Mouse (Mus musculus): Measurements from ENCODE around the gene Coasy.
"Not testable (repeated sequence)": the region's sequence is repeated elsewhere in the genome, so short reads cannot be mapped to it uniquely, and the experiment has no call there.

Coasy gene

DNA sequence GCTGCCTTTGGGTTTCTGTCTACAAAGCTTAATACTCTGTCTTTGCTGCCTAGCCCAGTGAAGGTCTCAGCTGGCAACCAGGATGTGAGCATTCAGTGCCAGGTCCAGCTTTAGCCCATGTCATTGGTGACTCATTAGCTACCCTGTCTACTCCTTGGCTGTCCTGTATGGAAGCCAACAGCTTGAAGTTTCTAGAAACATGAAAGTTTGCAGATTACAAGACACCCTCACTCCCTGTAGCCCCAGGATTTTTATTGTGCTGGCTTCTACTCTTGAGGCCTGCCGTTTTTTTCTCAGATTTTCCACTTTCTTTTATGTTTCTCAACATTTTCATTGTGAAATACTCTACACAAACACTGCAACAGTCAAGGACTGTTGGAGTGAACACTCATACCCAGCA is 7.6 kb downstream of the Coasy start:
- no peak for DNase-seq

DNA sequence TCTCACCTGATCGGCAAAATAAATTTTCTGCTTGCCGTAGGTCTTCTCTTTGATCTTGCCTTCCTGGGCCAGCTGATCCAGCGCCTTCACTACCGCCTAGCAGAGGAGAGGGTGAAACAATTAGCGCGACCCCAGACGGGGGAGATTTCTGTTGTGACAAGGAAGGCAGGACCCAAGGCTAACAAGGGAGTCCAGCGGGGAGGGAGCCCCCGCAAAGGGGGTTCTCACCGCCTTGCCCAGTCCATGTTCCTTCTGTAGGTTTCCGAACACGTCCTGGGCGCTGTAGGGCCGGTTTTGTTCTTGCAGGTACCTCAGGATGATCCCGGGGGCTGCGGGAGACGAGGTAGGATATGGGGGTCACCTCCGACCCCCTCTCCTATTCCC is 12.6 kb downstream of the Coasy start:
- DNase-seq: no peak

DNA sequence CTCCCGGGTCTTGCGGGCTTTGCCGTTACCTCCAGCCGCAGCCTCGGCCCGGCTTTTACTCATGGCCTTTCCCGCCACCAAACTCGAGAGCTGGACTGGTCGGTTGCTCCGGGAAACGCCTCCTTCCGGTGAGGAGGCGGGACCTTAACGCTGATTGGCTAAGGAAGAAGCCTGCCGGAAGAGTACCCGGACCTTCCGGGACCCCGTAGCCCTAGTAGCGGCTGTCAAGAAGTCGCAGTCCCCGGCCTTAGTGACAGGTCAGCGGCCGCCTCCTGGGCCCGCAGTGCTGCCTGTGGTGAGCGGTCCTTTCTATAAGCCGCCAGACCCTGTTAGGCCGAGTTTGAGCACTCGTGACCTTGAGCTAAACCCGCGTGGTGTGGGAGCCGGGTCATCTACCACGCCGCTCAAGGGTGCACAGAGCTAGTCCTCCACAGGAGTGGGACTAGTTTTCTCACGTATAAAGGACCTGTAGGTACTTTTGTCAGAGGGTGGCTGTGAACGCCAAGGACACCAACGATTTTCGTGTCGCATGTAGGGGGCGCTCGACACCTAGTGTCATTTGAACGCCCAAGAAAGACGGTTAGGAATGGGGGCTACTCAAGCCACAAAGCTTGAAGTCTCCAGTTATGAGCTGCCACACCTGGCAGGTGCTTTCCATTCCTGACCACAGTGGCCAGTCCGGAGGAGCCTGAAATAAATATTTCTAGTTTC is 13.1 kb downstream of the Coasy start, which contains the start of gene Psmc3ip:
TSS of gene Psmc3ip (minus strand) at position 123 of the 711 bp plus-strand sequence.
- peak; percentile 95 for DNase-seq

DNA sequence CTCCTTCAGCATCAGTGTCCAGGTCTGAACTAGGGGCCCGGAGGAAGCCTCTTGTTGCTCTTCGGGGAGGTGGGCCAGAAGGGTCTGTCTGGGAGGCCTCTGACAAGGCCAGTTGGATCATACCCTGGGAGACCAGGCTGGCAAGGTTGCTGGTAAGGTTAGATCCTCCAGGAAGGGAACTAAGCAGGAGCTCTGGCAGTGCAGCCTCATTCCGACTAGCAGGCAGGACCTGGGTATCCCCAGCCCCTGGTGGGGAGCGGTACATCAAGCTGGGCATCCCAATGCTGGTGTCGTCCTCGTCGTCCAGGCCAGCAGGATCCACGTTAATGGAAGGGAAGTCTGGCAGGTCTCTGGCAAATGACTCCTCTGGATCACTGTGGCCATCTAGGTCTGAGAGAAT is 15.9 kb downstream of the Coasy start:
- DNase-seq: no peak

DNA sequence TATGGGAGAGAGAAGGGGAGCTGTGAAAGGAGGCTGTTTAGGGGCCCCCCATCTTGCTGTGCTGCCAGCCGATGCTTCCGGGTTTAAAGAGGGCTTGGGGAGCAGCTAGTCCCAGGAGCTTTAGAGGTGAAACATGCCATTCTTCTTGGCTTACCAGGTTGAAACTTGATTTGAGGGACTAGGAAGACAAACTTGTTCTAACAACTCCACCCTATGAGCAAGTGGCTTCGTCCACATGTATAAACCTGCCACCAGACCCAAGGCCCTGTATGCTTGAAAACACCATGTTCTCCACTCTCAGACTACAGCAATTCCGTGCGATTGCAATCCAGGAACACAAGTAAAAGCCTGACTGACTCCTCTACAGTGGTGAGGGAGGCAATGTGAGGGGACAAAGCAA is 20.6 kb downstream of the Coasy start:
- DNase-seq: no peak

DNA sequence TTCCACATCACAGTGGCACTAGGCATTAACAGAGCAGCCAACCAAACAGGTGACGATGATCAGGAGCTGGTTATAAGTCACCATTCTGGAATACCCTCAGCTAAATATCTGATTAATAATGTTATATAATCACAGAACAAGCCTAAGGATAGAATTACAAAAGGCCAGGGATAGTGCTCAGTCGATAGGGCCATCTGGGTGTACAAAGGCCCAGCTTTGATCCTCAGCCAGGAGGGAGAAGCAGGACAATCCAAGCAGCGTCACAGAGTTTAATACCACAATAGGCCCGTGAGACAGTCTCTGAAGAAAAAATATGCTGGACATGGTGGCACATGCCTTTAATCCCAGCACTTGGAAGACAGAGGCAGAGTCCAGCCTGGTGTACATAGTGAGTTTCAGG is 27.0 kb downstream of the Coasy start:
- no peak for DNase-seq

DNA sequence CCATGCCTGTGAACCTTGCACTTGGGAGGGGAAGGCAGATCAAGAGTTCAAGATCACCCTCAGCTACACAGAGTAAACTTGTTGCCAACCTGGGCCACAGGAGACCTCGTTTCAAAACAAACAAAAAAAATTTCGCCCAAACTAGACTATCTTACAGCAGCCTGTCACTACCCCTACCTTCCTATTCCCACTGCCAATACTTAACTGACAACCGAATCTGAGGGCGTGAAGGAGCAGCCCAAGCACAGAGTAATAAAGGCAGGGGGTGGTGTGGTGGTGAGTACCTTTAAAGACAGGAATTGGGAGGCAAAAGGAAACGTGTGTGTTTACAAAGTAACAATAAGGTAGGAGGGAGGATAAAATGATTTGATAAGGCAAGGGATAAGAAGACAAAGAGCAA is 28.3 kb downstream of the Coasy start:
- no peak for DNase-seq

DNA sequence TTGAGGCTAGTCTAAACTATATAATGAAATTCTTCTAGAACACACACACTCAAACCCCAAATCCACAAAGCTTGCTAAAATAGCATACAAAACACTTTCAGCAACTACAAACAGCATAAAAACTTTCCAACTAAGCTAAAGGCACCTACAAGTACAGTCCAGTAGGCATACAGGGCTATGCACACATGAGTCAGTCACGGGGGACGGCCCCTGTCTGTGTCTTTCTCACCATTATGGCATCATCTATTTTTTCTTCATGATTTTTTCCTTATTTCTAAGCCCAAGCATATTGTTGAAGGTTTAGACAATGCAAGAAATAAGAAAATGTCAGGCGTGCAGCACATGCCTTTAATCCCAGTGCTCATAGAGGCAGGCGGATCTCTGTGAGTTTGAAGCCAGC is 28.8 kb downstream of the Coasy start:
- no peak for DNase-seq

DNA sequence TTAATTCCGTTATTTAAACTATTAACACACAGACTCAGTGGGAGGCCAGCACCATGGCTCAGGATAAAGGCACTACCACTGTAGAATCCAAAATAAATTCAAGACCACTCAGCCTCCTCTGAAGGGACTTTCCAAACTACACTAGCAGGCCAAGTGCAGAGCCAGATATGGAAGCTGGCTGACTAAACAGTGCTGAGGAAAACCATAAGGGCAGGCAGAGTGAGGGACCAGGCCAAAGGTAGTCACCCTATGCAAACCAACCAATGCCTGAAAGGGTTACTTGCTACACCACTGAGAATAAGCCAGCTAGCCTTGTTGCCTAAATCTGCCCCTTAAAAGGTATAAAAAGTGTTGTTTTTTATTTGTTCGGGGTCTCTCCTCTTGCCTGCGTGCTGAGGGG is 29.8 kb downstream of the Coasy start:
- DNase-seq: no peak

DNA sequence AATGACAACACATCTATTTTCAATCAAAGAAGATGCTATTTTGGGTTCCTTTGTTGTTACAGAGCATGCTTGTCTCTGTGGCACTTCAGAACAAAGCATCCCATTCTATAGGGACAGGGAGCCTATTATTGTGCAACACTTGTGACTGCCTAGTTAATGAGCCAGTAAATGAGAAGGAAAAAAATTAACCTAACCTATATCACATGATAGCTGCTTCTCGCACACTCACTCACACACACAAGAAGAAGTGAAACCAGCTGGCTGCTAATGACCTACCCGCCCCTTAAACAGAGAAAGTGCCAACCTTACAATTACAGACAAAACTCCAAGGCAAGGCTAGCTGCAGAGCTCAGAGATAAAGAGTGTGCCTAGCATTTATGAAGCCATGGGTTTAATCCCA is 33.2 kb downstream of the Coasy start:
- DNase-seq: peak; percentile 52

DNA sequence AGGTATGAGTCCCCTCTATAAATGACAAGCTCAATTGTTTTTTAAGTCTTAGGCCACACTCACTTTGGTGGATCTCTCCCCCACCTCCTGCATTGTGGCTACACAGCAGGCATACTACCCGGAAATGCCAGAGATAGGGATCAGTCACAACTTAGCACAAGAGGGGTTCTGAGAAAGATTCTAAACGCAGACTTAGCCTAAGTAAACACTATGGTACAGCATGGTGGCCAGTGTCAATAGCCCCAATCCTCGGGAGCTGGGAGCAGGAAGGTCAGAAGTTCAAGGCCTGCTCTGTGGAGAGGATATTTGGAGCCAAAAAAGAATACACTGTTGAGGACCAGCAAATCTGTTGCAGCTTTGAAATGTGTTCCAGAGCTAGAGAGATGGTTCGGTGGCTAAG is 35.7 kb downstream of the Coasy start:
- DNase-seq: no peak

DNA sequence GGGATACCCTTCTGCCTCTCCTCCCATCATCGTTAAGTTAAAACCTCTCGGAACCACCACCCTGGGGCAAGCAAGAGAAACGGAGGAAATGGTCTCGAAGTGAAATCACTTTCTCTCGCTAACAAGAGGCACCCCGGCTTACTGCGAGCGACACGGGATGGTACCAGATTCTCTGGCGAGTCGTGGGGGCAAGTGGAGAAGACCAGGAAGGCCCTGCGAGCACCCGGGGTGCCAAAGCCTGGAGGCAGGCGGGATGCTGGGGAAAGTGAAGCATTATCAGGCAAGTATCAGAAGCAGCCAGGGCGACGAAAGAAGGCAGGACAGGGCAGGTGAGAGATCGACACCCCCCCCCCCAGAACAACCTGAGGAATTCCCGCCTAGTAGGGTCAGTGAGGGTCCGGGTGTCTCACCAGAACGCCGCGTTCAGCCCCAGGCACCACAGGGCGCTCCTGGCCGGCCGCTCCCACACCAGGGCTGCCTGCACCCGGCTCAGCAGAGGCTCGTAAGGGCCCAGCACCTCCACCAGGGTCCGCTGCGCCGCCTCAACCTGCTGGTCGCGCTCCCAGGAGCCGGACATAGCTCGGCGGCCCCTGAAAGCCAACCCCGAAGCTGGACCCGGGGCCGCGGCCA is 36.9 kb downstream of the Coasy start:
- DNase-seq: no peak

DNA sequence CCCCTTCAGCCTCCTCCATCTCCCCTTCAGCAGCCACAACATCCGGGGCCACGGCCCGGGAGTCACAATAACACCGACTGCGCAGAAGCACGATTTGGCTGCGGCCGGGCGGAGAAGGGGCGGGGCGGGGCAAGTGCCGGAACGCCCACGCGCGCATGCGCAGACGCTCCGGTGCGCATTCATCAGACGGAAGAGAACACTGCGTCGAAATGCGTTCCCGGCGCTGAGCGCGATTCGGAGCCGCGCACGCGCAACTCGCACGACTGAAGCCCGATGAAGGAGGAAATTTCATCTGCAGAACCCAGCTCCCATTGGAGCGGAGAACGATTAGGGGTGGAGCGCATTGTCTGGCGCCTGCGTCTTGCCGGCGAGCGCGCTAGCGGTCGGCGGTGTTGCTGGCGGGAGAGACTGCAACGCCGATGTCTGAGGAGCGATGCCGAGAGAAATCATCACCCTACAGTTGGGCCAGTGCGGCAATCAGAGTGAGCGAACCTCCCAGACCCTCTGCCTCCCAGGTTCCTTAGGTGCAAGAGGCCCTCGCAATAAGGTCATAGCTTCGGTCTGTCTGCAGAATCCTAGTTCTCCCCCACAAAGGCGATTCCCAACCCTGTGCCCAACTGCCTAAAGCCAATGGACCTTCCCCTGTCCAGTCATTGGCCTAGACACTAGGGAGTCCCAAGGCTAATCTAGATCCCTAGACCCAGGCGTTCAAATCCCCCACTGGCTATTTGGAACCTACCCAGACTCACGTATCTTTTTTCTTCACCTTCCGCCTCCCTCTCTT is 37.6 kb downstream of the Coasy start, which contains the start of the genes Retreg3 and Tubg1:
TSS of gene Retreg3 (minus strand) at position 133 of the 784 bp plus-strand sequence.
TSS of gene Tubg1 (plus strand) at position 178 of the 784 bp plus-strand sequence.
- peak; percentile 99 for DNase-seq

DNA sequence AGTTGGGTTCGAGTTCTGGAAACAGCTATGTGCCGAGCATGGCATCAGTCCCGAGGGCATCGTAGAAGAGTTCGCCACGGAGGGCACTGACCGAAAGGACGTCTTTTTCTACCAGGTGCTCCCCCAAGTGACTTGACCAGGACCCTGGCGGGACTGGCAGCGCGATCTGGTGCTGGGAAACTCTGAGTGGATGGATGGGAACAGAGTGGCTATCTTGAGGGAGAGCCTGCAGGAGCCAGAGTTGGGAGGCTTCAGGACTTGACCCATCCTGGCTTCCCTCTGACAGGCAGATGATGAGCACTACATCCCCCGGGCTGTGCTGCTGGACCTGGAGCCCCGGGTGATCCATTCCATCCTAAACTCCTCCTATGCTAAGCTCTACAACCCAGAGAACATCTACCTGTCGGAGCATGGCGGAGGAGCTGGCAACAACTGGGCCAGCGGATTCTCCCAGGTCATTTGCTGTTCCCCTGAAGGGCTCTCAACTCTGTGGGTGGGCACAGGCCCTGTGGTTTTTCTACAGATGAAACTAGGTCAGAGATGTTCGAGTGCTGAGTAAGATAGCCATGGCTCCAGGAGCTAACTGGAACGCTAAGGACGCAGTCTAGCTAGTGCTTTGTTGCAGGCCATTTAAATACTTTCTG is 38.3 kb downstream of the Coasy start:
- no peak for DNase-seq

DNA sequence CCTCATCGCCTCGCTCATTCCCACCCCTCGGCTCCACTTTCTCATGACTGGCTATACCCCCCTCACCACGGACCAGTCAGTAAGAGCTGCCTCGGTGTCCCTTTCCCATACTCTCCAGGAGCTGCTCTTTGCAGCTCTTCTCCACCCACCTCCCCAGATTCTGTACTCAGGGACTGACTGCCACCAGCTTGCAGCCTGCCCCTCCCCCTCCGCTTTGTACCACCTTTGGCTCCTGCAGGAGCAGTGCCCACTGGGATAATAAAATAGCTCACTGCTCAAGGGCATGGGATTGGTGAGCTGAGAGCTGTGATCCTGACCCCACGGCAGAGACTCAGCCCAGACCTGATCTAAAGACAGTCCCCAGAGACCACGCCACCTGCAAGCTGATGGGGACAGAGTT is 42.1 kb downstream of the Coasy start:
- DNase-seq: not testable (repeated sequence)

DNA sequence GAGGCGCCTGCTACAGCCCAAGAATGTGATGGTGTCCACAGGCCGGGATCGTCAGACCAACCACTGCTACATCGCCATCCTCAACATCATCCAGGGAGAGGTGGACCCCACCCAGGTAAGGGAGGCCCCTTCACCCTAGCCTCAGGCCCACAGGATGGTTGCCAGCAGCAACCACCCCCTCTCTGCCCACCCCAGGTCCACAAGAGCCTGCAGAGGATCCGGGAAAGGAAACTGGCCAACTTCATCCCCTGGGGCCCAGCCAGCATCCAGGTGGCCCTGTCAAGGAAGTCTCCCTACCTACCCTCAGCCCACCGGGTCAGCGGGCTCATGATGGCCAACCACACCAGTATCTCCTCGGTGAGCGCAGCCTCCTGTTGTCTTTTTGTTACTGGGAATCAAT is 42.6 kb downstream of the Coasy start:
- not testable (repeated sequence) for DNase-seq

DNA sequence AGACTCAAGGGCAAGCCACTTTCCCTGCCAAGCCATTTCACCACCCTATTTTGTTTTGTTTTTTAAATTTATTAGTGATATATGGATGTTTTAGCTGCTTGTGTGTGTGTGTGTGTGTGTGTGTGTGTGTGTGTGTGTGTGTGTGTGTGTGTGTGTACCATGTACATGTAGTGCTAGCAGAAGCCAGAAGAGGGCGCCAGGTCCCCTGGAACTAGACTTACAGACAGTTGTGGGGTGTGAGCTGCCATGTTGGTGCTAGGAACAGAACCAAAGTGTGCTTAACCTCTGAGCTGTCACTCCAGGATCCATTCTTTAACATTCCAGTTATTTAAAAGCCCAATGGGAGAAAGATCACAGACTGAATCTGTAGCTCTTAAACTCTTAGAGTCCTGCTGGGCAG is 44.7 kb downstream of the Coasy start:
- DNase-seq: no peak

DNA sequence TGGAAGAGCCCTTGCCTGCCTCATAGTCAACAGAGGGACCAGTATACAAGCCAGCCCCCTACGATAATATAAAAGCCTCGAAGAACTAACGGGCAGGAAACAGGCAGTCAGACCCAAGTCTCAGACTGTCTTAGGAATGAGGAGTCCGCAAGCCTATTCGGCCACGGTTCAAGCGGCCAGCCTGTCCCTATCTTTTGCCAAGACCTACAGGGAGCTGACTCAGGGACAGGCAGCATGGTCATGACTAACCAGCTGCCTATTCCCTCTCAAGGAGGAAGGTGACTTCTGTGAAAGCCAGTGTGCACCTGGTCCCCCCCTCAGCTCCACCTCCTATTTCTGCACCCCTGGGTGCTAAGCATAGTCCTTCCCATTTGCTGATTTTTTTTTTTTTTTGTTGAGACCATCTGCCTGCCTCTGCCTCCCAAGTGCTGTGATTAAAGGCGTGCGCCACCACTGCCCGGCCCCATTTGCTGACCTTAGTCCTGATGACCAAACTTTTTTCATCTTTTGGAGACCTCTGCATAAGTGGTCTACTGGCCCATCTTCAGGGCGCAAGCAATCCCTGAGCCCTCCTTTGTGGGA is 46.7 kb downstream of the Coasy start:
- no peak for DNase-seq

DNA sequence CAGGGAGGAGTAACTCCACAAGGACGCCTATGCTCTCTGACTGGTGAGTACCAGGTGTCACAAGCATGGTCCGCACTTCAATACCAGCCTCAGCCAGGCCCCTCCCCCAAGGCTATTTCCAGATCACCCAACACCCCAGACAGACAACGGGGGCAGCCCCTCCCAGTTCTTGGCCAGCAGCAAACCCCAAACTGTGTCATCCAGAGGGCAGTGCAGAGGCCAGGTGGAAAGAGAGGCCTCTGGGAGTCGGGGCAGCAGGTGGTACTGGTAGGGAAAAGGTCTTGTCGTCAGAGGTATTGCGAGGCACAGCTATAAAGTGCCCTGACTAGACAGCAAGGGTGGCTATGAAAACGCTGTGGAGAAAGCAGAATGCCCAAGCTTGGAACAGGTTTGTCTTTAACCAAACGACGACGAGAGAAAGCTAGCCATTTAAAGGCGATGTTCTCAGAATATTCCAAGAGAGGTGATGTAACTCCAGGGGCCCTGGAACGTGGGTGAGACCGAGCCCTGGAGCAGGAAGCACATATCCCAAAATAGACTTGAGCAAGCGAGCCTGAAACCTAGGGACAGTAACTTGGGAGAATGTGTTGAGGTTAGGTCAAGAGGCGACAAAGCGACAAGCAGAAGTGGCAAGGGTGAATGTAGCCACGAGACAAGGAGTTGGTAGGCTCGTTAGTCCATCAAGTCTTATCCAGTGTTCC is 47.8 kb downstream of the Coasy start:
- DNase-seq: no peak

DNA sequence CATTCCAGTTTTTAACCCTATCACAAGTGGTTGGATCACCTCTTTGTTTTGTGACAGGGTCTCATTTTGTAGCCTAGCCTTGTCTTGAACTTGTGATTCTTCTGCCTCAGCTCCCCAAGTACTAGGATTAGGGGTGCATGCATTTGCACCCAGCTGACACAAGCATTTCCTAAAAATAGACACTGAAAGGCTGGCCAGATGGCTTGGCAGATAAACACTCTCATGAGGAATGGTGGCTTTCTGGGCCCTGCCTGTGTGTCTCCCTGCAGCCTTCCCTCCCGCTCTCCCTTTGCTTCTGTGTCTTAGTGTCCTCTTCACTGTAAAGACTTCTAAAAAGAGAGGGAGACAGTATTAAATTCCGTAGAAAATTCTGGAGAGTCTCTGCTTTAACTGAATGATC is 48.8 kb downstream of the Coasy start:
- peak; percentile 50 for DNase-seq

DNA sequence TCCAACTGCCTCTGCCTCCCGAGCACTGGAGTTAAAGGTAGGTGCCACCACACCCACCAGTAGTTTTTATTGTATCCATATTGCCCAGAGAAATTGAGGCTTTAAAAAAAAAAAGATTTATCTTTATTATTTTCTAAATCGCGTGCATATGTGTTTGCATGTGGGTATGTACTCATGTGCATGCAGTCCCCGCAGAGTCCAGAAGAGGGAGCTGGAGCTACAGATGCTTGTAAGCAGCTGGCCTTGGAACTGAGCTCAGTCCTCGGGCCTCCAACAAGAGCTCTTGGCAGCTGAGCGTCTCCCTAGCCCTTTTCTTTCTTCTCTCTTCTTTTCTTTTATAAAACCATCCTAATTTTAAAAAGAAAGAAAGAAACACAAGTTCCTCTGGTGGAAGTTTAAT is 49.3 kb downstream of the Coasy start:
- DNase-seq: no peak

DNA sequence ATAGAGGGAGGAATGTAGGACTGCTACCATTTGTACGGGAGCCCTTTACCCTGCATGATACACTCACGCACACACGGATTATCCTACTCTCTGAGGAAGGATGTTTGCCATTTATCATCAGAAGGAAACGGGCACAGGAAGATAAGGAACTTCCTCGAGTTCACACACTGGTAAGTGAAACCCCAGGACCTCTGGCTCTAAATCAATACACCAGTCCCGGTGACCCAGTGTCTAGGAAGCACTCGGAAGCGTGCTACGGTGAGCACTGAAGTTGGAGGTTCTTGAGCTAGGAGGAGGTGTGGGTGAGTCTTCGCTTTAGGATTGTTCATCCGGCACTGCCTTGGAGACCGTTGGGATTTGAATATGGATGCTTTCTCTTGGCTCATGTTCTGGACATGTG is 50.7 kb downstream of the Coasy start:
- DNase-seq: no peak
